ENCODE assay signal across 8 mouse cellular contexts in the genomic region with DNA sequence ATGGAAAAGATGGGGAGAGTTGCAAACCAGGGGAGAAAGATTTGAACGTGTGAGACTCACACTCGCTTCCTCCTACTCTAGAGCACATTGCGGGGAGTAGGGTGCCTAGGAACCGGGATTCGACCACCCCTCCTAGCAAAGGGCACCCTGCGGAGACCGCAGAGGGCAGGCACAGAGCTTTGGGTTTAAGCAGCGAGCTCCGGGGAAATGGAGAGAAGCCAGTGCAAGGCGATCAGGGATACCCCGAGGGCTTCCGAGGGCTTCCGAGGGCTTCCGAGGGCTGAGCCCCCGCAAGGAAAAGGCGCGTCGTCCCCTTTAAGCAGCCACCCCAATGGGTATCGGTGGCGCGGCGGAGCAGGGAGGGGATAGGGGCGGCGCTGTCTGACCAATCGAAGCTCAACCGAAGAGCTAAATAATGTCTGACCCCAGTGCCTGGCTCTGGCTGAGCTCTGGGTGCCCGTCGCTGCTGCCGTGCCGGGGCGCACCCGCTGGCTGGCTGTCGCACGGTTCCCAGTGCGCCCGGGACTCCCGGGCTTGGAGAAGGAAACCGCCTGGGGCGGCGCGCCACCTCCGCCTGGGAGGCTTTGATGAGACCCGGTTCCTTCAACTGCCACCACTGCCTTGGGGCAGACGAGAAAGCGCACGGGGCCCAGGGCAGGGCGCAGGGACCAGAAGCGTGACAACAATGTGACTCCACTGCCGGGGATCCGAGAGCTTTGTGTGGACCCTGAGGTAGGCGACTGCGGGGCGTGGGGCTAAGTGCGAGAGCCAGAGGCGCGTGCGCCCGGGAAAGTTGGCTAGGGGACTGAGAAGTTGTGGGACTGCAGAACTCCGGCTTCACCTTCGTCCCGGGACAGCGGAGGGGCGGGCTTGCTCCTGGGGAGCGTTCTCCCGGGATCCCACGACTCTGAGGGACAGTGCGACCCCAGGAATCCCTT. TPM values are rescaled to one million over a fixed set of nuclear protein-coding genes. Genes with fewer than 3 reads are reported as not detected.
DNase-seq lines count a peak whose midpoint lies in the region; ATAC-seq lines count a peak whose summit lies in the region.

No protein-coding gene starts in this region.

- H3K4me3 ChIP-seq in forebrain, embryonic 12.5 days (replicated peaks) = peak overlapping the region; percentile 51
- peak overlapping the region; percentile 59 for H3K4me3 ChIP-seq in hindbrain, embryonic 12.5 days
- H3K4me3 ChIP-seq in stomach, embryonic 16.5 days (replicated peaks; ENCODE audit: low read length) = peak overlapping the region; percentile 65

- H3K4me2 ChIP-seq in forebrain, embryonic 12.5 days = peak overlapping the region; percentile 77
- peak overlapping the region; percentile 91 for H3K4me2 ChIP-seq in hindbrain, embryonic 12.5 days (replicated peaks)
- H3K4me2 ChIP-seq in stomach, embryonic 16.5 days (ENCODE audit: low read depth, low read length) = peak overlapping the region; percentile 85

- no peaks in the 10 kb centered on the region for H3K36me3 ChIP-seq in forebrain, embryonic 12.5 days (replicated peaks)
- H3K36me3 ChIP-seq in hindbrain, embryonic 12.5 days = no peaks in the 10 kb centered on the region
- no peaks in the 10 kb centered on the region for H3K36me3 ChIP-seq in stomach, embryonic 16.5 days (ENCODE audit: control insufficient read depth, insufficient read depth, low read length)

- H3K27me3 ChIP-seq in forebrain, embryonic 12.5 days = peaks cover 53% of the 10 kb centered on the region
- peaks cover 4% of the 10 kb centered on the region; the same call in 1 of the 2 replicates for H3K27me3 ChIP-seq in hindbrain, embryonic 12.5 days
- H3K27me3 ChIP-seq in stomach, embryonic 16.5 days (ENCODE audit: control insufficient read depth, insufficient read depth, low read length) = no peaks in the 10 kb centered on the region; the same call in 1 of the 2 replicates

- peak; percentile 42 for ATAC-seq in forebrain, embryonic 12.5 days (ENCODE audit: low FRiP score)
- ATAC-seq in hindbrain, embryonic 12.5 days (ENCODE audit: low FRiP score) = peak; percentile 79
- ATAC-seq in megakaryocyte progenitor cell, adult 5-6 weeks (replicated peaks; ENCODE audit: poor library complexity) = peak; percentile 31; the same call in 1 of the 2 replicates
- ATAC-seq in stomach, embryonic 16.5 days (ENCODE audit: insufficient read depth, low FRiP score) = peak; percentile 78
- no peak for ATAC-seq in monocyte, adult 5-6 weeks (replicated peaks; ENCODE audit: insufficient number of reproducible peaks, low FRiP score, low TSS enrichment, poor library complexity, severe bottlenecking)

- peak; percentile 40 for DNase-seq in MN1 (ENCODE audit: low spot score)
- DNase-seq in brain, adult 2 months (ENCODE audit: low read depth, low spot score) = peak; percentile 75
- peak; percentile 55 to 64 for DNase-seq in layer of hippocampus, postnatal 36 days

- peak overlapping the region; percentile 51 for H3K9ac ChIP-seq in forebrain, embryonic 12.5 days
- peak overlapping the region; percentile 62 for H3K9ac ChIP-seq in hindbrain, embryonic 12.5 days
- H3K9ac ChIP-seq in stomach, embryonic 16.5 days (ENCODE audit: low read length) = peak overlapping the region; percentile 70

- H3K9me3 ChIP-seq in forebrain, embryonic 12.5 days = no peaks in the 10 kb centered on the region
- no peaks in the 10 kb centered on the region for H3K9me3 ChIP-seq in hindbrain, embryonic 12.5 days (replicated peaks)
- H3K9me3 ChIP-seq in stomach, embryonic 16.5 days (replicated peaks; ENCODE audit: control insufficient read depth, low read length) = no peaks in the 10 kb centered on the region

- WGBS in forebrain, embryonic 12.5 days = under 1% methylated on average over 62 of the region's 67 CpGs
- WGBS in hindbrain, embryonic 12.5 days = under 1% methylated on average over 66 of the region's 67 CpGs
- under 1% methylated on average over 67 of the region's 67 CpGs for WGBS in stomach, embryonic 16.5 days

- H3K4me1 ChIP-seq in forebrain, embryonic 12.5 days = peaks cover 34% of the 10 kb centered on the region
- peaks cover 30% of the 10 kb centered on the region; the same call in 1 of the 2 replicates for H3K4me1 ChIP-seq in hindbrain, embryonic 12.5 days
- no peaks in the 10 kb centered on the region for H3K4me1 ChIP-seq in stomach, embryonic 16.5 days (ENCODE audit: control insufficient read depth, insufficient read depth, low read length)

- no peak overlapping the region for H3K27ac ChIP-seq in forebrain, embryonic 12.5 days
- H3K27ac ChIP-seq in hindbrain, embryonic 12.5 days = no peak overlapping the region
- H3K27ac ChIP-seq in stomach, embryonic 16.5 days (ENCODE audit: low read length) = no peak overlapping the region; the same call in 1 of the 2 replicates

RNA-seq across cellular contexts. Expression of gene Bdnf, which starts 18.9 kb away (rescaled TPM):
- 0.86 and 1.1 TPM in 2 replicates for polyA plus RNA-seq in forebrain, embryonic 12.5 days (2016; fragmentation: Nextera tagmentation; extraction: Ambion mirVana)
- 3.2 and 4.3 TPM in 2 replicates for polyA plus RNA-seq in hindbrain, embryonic 12.5 days (2016; fragmentation: Nextera tagmentation; extraction: Ambion mirVana)
- total RNA-seq in layer of hippocampus, postnatal 36 days (2021) = 10 to 100 TPM; 30.8 to 34.2 TPM
- not detected in 2 replicates for total RNA-seq in megakaryocyte progenitor cell, adult 5-6 weeks (2015)
- not detected in 2 replicates for total RNA-seq in megakaryocyte progenitor cell, adult 5-6 weeks (2017)
- 1.5 and 1.9 TPM in 2 replicates for polyA plus RNA-seq in stomach, embryonic 16.5 days (2015; fragmentation: Nextera tagmentation; extraction: Ambion mirVana)
- total RNA-seq in monocyte, adult 5-6 weeks (2017) = not detected in 3 replicates

Comparison
In these comparisons a context has a peak if more than half of its experiments do, and no peak if none do; other contexts are left out.
1. RNA of gene Bdnf, which starts 18.9 kb away (total RNA-seq): 30.8 to 34.2 TPM in layer of hippocampus, postnatal 36 days; not detected in megakaryocyte progenitor cell, adult 5-6 weeks and not detected in monocyte, adult 5-6 weeks; every median in the first group is over 10 times any median in the second.
2. Peak in every context shown above with its lines, with median percentiles within 50 percentile points of each other: DNase-seq, H3K4me2 ChIP-seq, H3K4me3 ChIP-seq and H3K9ac ChIP-seq.